Mouse (Mus musculus) MEL (cell line): ENCODE measurements at regions not wholly inside any gene's neighbourhood (a gene's known extent, or its start where the extent isn't known, plus 50 kb on each side); places are given as distances from the start of the nearest gene placed in this dataset.

Experiments
- DNase-seq: peaks from one replicate; pipeline ENCODE4 v3.0.0; 2011; ENCODE audit warnings: low read depth, low spot score
- H3K27ac ChIP-seq: 2 replicates; pipeline ENCODE4 v1.5.1; 2012; ENCODE audit warnings: low read depth, mild to moderate bottlenecking, control low read depth, low read length, moderate library complexity; ENCODE audit not compliant: control insufficient read depth
- H3K27me3 ChIP-seq, 2 experiments: fragments of 150-350 bp in 1 of 2; sonication (generic) in 1 of 2; 2 replicates each; pipeline ENCODE4 v1.6.1; 2012; ENCODE audit warnings: low read length in 2 of 2, mild to moderate bottlenecking in 2 of 2, improper control_type of control experiment in 1 of 2, moderate library complexity in 1 of 2; ENCODE audit not compliant: insufficient read depth in 2 of 2, control insufficient read depth in 1 of 2
- H3K36me3 ChIP-seq, 2 experiments: 2 replicates each; pipeline ENCODE4 v1.6.1; 2012 to 2014; ENCODE audit warnings: low read length in 2 of 2, improper control_type of control experiment in 1 of 2, inconsistent platforms in 1 of 2, mild to moderate bottlenecking in 1 of 2; ENCODE audit not compliant: insufficient read depth in 2 of 2, control insufficient read depth in 1 of 2
- H3K4me1 ChIP-seq, 2 experiments: fragments of 150-350 bp in 1 of 2; sonication (generic) in 1 of 2; 2 replicates each; pipeline ENCODE4 v1.6.1; 2012; ENCODE audit warnings: low read length in 2 of 2, improper control_type of control experiment in 1 of 2, mild to moderate bottlenecking in 1 of 2; ENCODE audit not compliant: insufficient read depth in 2 of 2, control insufficient read depth in 1 of 2
- H3K4me3 ChIP-seq, 2 experiments: fragments of 150-350 bp in 1 of 2; sonication (generic) in 1 of 2; 2 replicates each; pipeline ENCODE4 v1.5.1; 2012; ENCODE audit warnings: low read depth in 2 of 2, low read length in 2 of 2, mild to moderate bottlenecking in 2 of 2, moderate library complexity in 2 of 2, control low read depth in 1 of 2, improper control_type of control experiment in 1 of 2; ENCODE audit not compliant: control insufficient read depth in 1 of 2, insufficient read depth in 1 of 2
- H3K79me2 ChIP-seq: 2 replicates; pipeline ENCODE4 v1.6.1; 2012; ENCODE audit warnings: mild to moderate bottlenecking, low read length, moderate library complexity; ENCODE audit not compliant: control insufficient read depth, poor library complexity, insufficient read depth
- H3K9ac ChIP-seq: 2 replicates; pipeline ENCODE4 v1.6.1; 2012; ENCODE audit warnings: low read depth, mild to moderate bottlenecking, control low read depth, low read length, moderate library complexity; ENCODE audit not compliant: control insufficient read depth, poor library complexity, severe bottlenecking
- H3K9me3 ChIP-seq: fragments of 150-350 bp; sonication (generic); replicated peaks from 2 replicates; pipeline ENCODE4 v1.6.1; 2012; ENCODE audit warnings: mild to moderate bottlenecking, low read length, improper control_type of control experiment, moderate library complexity; ENCODE audit not compliant: insufficient read depth
- BHLHE40 ChIP-seq: IDR thresholded peaks from 2 replicates; pipeline ENCODE4 v1.6.1; 2012; ENCODE audit warnings: low read depth, mild to moderate bottlenecking, inconsistent platforms, low read length, improper control_type of control experiment, borderline replicate concordance
- CHD2 ChIP-seq: IDR thresholded peaks from 2 replicates; pipeline ENCODE4 v1.6.1; 2011; ENCODE audit warnings: low read length, improper control_type of control experiment
- CTCF ChIP-seq, 3 experiments: IDR thresholded peaks in 2 of 3; conservative IDR thresholded peaks in 1 of 3; 2 replicates each; pipeline ENCODE4 v1.5.1; 2011 to 2012; ENCODE audit warnings: low read length in 3 of 3, low read depth in 2 of 3, mild to moderate bottlenecking in 2 of 3, improper control_type of control experiment in 1 of 3, inconsistent platforms in 1 of 3, mixed read lengths in 1 of 3, moderate library complexity in 1 of 3; ENCODE audit not compliant: control insufficient read depth in 1 of 3, insufficient read depth in 1 of 3, poor library complexity in 1 of 3, severe bottlenecking in 1 of 3
- EP300 ChIP-seq, 2 experiments: IDR thresholded peaks; 2 replicates each; pipeline ENCODE4 v1.6.1; 2011; ENCODE audit warnings: improper control_type of control experiment in 2 of 2, low read length in 2 of 2, low read depth in 1 of 2, mild to moderate bottlenecking in 1 of 2
- ETS1 ChIP-seq: IDR thresholded peaks from 2 replicates; pipeline ENCODE4 v1.6.1; 2012; ENCODE audit warnings: low read depth, mild to moderate bottlenecking, inconsistent platforms, low read length, improper control_type of control experiment, moderate library complexity
- GATA1 ChIP-seq: IDR thresholded peaks from 2 replicates; pipeline ENCODE4 v1.6.1; 2011; ENCODE audit warnings: low read depth, low read length, improper control_type of control experiment
- MAZ ChIP-seq: IDR thresholded peaks from 2 replicates; pipeline ENCODE4 v1.6.1; 2012; ENCODE audit warnings: low read depth, mild to moderate bottlenecking, inconsistent platforms, low read length, improper control_type of control experiment
- POLR2A ChIP-seq, 2 experiments: IDR thresholded peaks; 2 replicates each; pipeline ENCODE4 v1.6.1; 2011 to 2012; ENCODE audit warnings: low read length in 2 of 2, mild to moderate bottlenecking in 2 of 2, control low read depth in 1 of 2, improper control_type of control experiment in 1 of 2, low read depth in 1 of 2, moderate library complexity in 1 of 2; ENCODE audit not compliant: control insufficient read depth in 1 of 2, insufficient read depth in 1 of 2, poor library complexity in 1 of 2
- POLR2AphosphoS2 ChIP-seq: IDR thresholded peaks from 2 replicates; pipeline ENCODE4 v1.6.1; 2011; ENCODE audit warnings: low read length, improper control_type of control experiment
- RCOR1 ChIP-seq: IDR thresholded peaks from 2 replicates; pipeline ENCODE4 v1.6.1; 2012; ENCODE audit warnings: low read depth, mild to moderate bottlenecking, inconsistent platforms, low read length, improper control_type of control experiment
- SIN3A ChIP-seq: IDR thresholded peaks from 2 replicates; pipeline ENCODE4 v1.6.1; 2012; ENCODE audit warnings: low read length, improper control_type of control experiment, inconsistent platforms
- SMC3 ChIP-seq: IDR thresholded peaks from 2 replicates; pipeline ENCODE4 v1.6.1; 2011; ENCODE audit warnings: low read depth, low read length, improper control_type of control experiment
- TAL1 ChIP-seq: IDR thresholded peaks from 2 replicates; pipeline ENCODE4 v1.6.1; 2012; ENCODE audit warnings: mild to moderate bottlenecking, inconsistent platforms, low read length, moderate library complexity, mixed read lengths
- TBP ChIP-seq: IDR thresholded peaks from 2 replicates; pipeline ENCODE4 v1.8.0; 2011; ENCODE audit warnings: low read depth, low read length, improper control_type of control experiment
- TCF12 ChIP-seq: IDR thresholded peaks from 2 replicates; pipeline ENCODE4 v1.6.1; 2014; ENCODE audit warnings: low read depth, mild to moderate bottlenecking, inconsistent platforms, low read length, improper control_type of control experiment, moderate library complexity
- ZMIZ1 ChIP-seq: IDR thresholded peaks from 2 replicates; pipeline ENCODE4 v1.6.1; 2012; ENCODE audit warnings: low read depth, mild to moderate bottlenecking, inconsistent platforms, low read length, improper control_type of control experiment, moderate library complexity

DNA sequence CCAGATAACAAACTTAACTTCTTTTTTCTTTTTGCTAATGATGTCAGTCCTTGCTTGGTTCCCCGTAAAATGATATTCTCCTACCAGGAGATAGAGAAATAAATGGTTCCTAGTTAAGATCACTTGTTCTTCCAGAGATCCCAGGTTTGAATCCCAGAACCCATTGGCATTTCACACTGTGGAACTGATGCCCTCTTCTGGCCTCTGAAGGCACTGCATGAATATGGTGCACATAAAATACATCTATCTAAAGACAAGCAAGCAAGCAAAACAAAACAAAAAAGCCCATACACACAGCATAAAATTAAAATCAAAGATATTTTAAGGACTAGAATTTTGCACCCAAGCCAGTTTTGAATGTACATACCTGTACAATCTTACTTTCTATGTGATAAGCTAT is 162.5 kb downstream of the 1700010I14Rik start:
- H3K79me2 ChIP-seq: no peaks in the 10 kb centered on the region
- peak; percentile 38 for DNase-seq
- no peaks in the 10 kb centered on the region for H3K9me3 ChIP-seq
- no peaks in the 10 kb centered on the region for H3K4me1 ChIP-seq
- no peak overlapping the region for H3K27ac ChIP-seq
- no peak overlapping the region for H3K9ac ChIP-seq
- H3K27me3 ChIP-seq: no peaks in the 10 kb centered on the region; a peak in 2 of 4 replicates
- peak; percentile 23; the same call in 1 of the 2 replicates for TF ChIP-seq SMC3
- TF ChIP-seq POLR2AphosphoS2: no peak
- TF ChIP-seq CTCF (IDR thresholded peaks at IDR 0.05 in 2 of 3, conservative IDR thresholded peaks at IDR 0.05 in 1 of 3; ENCODE audit: control insufficient read depth in 1 of 3, insufficient read depth in 1 of 3, low read depth in 2 of 3, low read length in 3 of 3, poor library complexity in 1 of 3, severe bottlenecking in 1 of 3): peak; percentile 25 to 37 (median 36); a peak in 5 of 6 replicates
- no peak overlapping the region for H3K4me3 ChIP-seq
- H3K36me3 ChIP-seq: no peaks in the 10 kb centered on the region

DNA sequence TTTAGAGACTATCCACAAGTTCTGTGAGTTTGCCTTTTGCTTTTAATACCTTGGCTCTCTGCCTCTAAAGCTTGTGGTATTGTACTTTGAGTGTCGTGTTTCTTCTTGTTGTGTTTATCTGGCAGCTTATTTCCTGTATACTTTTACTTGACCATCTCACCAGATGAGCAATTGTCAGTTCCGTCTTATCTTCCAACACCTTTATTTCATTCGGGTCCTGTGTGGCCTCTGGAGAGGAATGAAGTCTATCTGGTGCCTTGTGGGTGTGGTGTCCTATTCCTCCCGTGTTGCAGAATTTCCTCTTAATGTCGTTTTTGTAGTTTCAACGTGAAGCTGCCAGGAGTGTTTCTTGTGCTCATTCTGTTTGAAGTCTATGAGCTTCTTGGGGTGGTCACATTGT is 174.0 kb downstream of the 1700010I14Rik start:
- Histone ChIP-seq H3K27me3 (no peaks in the 10 kb centered on the region), H3K9ac (peak overlapping the region; percentile 31), H3K4me1 (peaks cover 6 to 29% of the 10 kb centered on the region in 2 experiments), H3K4me3 (peak overlapping the region; percentile 28 to 51), H3K9me3 (no peaks in the 10 kb centered on the region), H3K79me2 (no peaks in the 10 kb centered on the region), H3K36me3 (peaks cover 0 to 21% of the 10 kb centered on the region in 2 experiments; a peak in 2 of 4 replicates), H3K27ac (peak overlapping the region; percentile 68)
- DNase-seq: peak; percentile 81
- TF ChIP-seq GATA1 (peak; percentile 86), TAL1 (peak; percentile 73), RCOR1 (no peak), ZMIZ1 (no peak), ETS1 (peak; percentile 81; the same call in 1 of the 2 replicates), TCF12 (0 out of 2 replicates have a peak, but pooled peaks have one; percentile 53), TBP (peak; percentile 29; the same call in 1 of the 2 replicates), POLR2A (IDR thresholded peaks at IDR 0.05; ENCODE audit: control insufficient read depth in 1 of 2, insufficient read depth in 1 of 2, low read depth in 1 of 2, low read length in 2 of 2, poor library complexity in 1 of 2) (peak in 1 of 2 experiments; percentile 44; a peak in 2 of 4 replicates), MAZ (no peak), EP300 (IDR thresholded peaks at IDR 0.05; ENCODE audit: low read depth in 1 of 2, low read length in 2 of 2) (peak; percentile 73 to 87; a peak in 3 of 4 replicates)
- TF ChIP-seq, all 39 proteins: peak for 7

- no peak for TF ChIP-seq CHD2
- TF ChIP-seq SIN3A: 0 out of 2 replicates have a peak, but pooled peaks have one; percentile 6
- TF ChIP-seq POLR2A (IDR thresholded peaks at IDR 0.05; ENCODE audit: control insufficient read depth in 1 of 2, insufficient read depth in 1 of 2, low read depth in 1 of 2, low read length in 2 of 2, poor library complexity in 1 of 2): peak in 1 of 2 experiments; percentile 1; a peak in 1 of 4 replicates
- peak in 1 of 2 experiments; percentile 32; a peak in 1 of 4 replicates for TF ChIP-seq EP300 (IDR thresholded peaks at IDR 0.05; ENCODE audit: low read depth in 1 of 2, low read length in 2 of 2)
- no peak for TF ChIP-seq BHLHE40
- TF ChIP-seq, all 39 proteins: peak for 3
Measured at GRCm38 (mm10) chr17:9162676-9163075, 174.5 kb downstream of the 1700010I14Rik start.

More at GRCm38 (mm10) chr17:9162676-9163075, 174.5 kb downstream of the 1700010I14Rik start:
- peaks cover 6 to 29% of the 10 kb centered on the region in 2 experiments for H3K4me1 ChIP-seq
- H3K79me2 ChIP-seq: no peaks in the 10 kb centered on the region; the same call in 1 of the 2 replicates
- peak overlapping the region; percentile 31 for H3K9ac ChIP-seq
- H3K27ac ChIP-seq: peak overlapping the region; percentile 68
- H3K9me3 ChIP-seq: no peaks in the 10 kb centered on the region
- peaks cover 0 to 21% of the 10 kb centered on the region in 2 experiments; a peak in 2 of 4 replicates for H3K36me3 ChIP-seq
- H3K4me3 ChIP-seq: peak overlapping the region; percentile 28 to 51
- peak; percentile 67 for DNase-seq
- no peaks in the 10 kb centered on the region for H3K27me3 ChIP-seq
